Mouse (Mus musculus) liver, adult 2 months (tissue): ENCODE data around the gene Gm20388.

ENCODE experiments used
- CTCF ChIP-seq: fragments of 200-500 bp; IDR thresholded peaks from 2 replicates; pipeline ENCODE4 v1.5.1; 2011; ENCODE audit warnings: low read depth, low read length, control low read depth
- POLR2A ChIP-seq: fragments of 200-500 bp; IDR thresholded peaks from 2 replicates; pipeline ENCODE4 v1.6.1; 2011; ENCODE audit warnings: low read length, control low read depth; ENCODE audit not compliant: insufficient read depth; ENCODE audit errors: extremely low read depth

GRCm38 (mm10) chr8:122398186-122398585, 2487.5 kb downstream of the Gm20388 start:
- TF ChIP-seq CTCF (no peak), POLR2A (no peak)
